Mouse (Mus musculus) embryonic facial prominence, embryonic 10.5 days (tissue): ENCODE data around the gene Slc2a13. TPM values are rescaled to one million over a fixed set of nuclear protein-coding genes. Genes with fewer than 3 reads are reported as not detected.

ENCODE experiments used
- DNase-seq: peaks from one replicate; pipeline ENCODE4 v3.0.0-alpha.2; 2017; ENCODE audit warnings: low spot score
- H3K27ac ChIP-seq: fragments of 300-500 bp; sonication (generic); replicated peaks from 2 replicates; pipeline ENCODE4 v1.5.1; 2016; ENCODE audit warnings: mild to moderate bottlenecking
- H3K27me3 ChIP-seq: fragments of 300-500 bp; sonication (generic); replicated peaks from 2 replicates; pipeline ENCODE4 v1.6.1; 2016; ENCODE audit warnings: low read depth, mild to moderate bottlenecking; ENCODE audit not compliant: poor library complexity, severe bottlenecking
- H3K36me3 ChIP-seq: fragments of 300-500 bp; sonication (generic); replicated peaks from 2 replicates; pipeline ENCODE4 v1.6.1; 2016; ENCODE audit warnings: mild to moderate bottlenecking, moderate library complexity
- H3K4me1 ChIP-seq: fragments of 300-500 bp; sonication (generic); 2 replicates; pipeline ENCODE4 v1.6.1; 2016
- H3K4me3 ChIP-seq: fragments of 300-500 bp; sonication (generic); 2 replicates; pipeline ENCODE4 v1.5.1; 2016; ENCODE audit warnings: mild to moderate bottlenecking, moderate library complexity
- H3K9me3 ChIP-seq: fragments of 300-500 bp; sonication (generic); 2 replicates; pipeline ENCODE4 v1.6.1; 2016; ENCODE audit warnings: mild to moderate bottlenecking
- WGBS: fragments of 180-500 bp; shearing (Covaris S2); methylation state at CpG from one replicate; pipeline ENCODE4 v1.1.7; 2016; 5-methylcytosine and 5-hydroxymethylcytosine counted together
- polyA plus RNA-seq: library from polyadenylated mRNA; unstranded; fragments of >200 nt; fragmentation: Nextera tagmentation; extraction: Ambion mirVana; gene quantifications from 2 replicates; pipeline ENCODE4 v1.2.1, GENCODE M21; 2016

Slc2a13 gene
- polyA plus RNA-seq, 1 experiment from 2014 or later: 0.50 TPM

GRCm38 (mm10) chr15:91479924-91480615, 93.0 kb downstream of the Slc2a13 start:
- Histone ChIP-seq H3K36me3 (no peaks in the 10 kb centered on the region), H3K4me3 (no peak overlapping the region), H3K4me1 (no peaks in the 10 kb centered on the region), H3K9me3 (0 out of 2 replicates have a peak, but pooled peaks cover 10% of the 10 kb centered on the region), H3K27me3 (no peaks in the 10 kb centered on the region), H3K27ac (no peak overlapping the region)
- 89% methylated on average over 14 of the region's 14 CpGs for WGBS
- DNase-seq: no peak

GRCm38 (mm10) chr15:91477766-91478165, 95.3 kb downstream of the Slc2a13 start:
- Histone ChIP-seq H3K4me1 (no peaks in the 10 kb centered on the region), H3K9me3 (peaks cover 11% of the 10 kb centered on the region; the same call in 1 of the 2 replicates), H3K27ac (no peak overlapping the region), H3K4me3 (no peak overlapping the region), H3K27me3 (no peaks in the 10 kb centered on the region), H3K36me3 (no peaks in the 10 kb centered on the region)
- 40% methylated on average over 5 of the region's 5 CpGs for WGBS
- DNase-seq: peak; percentile 60

GRCm38 (mm10) chr15:91473690-91474409, 99.2 kb downstream of the Slc2a13 start:
- no peaks in the 10 kb centered on the region for H3K27me3 ChIP-seq
- H3K4me1 ChIP-seq: no peaks in the 10 kb centered on the region
- no peak for DNase-seq
- H3K4me3 ChIP-seq: no peak overlapping the region
- H3K36me3 ChIP-seq: no peaks in the 10 kb centered on the region
- H3K9me3 ChIP-seq: peaks cover 5% of the 10 kb centered on the region; the same call in 1 of the 2 replicates
- no peak overlapping the region for H3K27ac ChIP-seq
- 89% methylated on average over 2 of the region's 2 CpGs for WGBS

- no peaks in the 10 kb centered on the region for H3K4me1 ChIP-seq
- H3K4me3 ChIP-seq: no peak overlapping the region
- H3K27ac ChIP-seq: no peak overlapping the region
- no peak for DNase-seq
- H3K27me3 ChIP-seq: no peaks in the 10 kb centered on the region
- WGBS: 84% methylated on average over 3 of the region's 3 CpGs
- no peaks in the 10 kb centered on the region for H3K36me3 ChIP-seq
- no peaks in the 10 kb centered on the region for H3K9me3 ChIP-seq
These were observed 107.7 kb downstream of the Slc2a13 start for GRCm38 (mm10) chr15:91465331-91465730.

- WGBS: 90% methylated on average over 10 of the region's 10 CpGs
- Histone ChIP-seq H3K27me3 (no peaks in the 10 kb centered on the region), H3K36me3 (no peaks in the 10 kb centered on the region), H3K9me3 (no peaks in the 10 kb centered on the region), H3K4me1 (no peaks in the 10 kb centered on the region), H3K27ac (no peak overlapping the region), H3K4me3 (no peak overlapping the region)
- DNase-seq: no peak
These were observed 109.1 kb downstream of the Slc2a13 start for GRCm38 (mm10) chr15:91463857-91464435.

- Histone ChIP-seq H3K27me3 (no peaks in the 10 kb centered on the region), H3K36me3 (no peaks in the 10 kb centered on the region), H3K27ac (no peak overlapping the region), H3K9me3 (no peaks in the 10 kb centered on the region), H3K4me1 (no peaks in the 10 kb centered on the region), H3K4me3 (no peak overlapping the region)
- DNase-seq: no peak
- 82% methylated on average over 16 of the region's 16 CpGs for WGBS
These were observed 109.9 kb downstream of the Slc2a13 start for GRCm38 (mm10) chr15:91463026-91463661.

GRCm38 (mm10) chr15:91461940-91462339, 111.1 kb downstream of the Slc2a13 start:
- Histone ChIP-seq H3K4me1 (no peaks in the 10 kb centered on the region), H3K36me3 (no peaks in the 10 kb centered on the region), H3K9me3 (no peaks in the 10 kb centered on the region), H3K4me3 (no peak overlapping the region), H3K27ac (no peak overlapping the region), H3K27me3 (no peaks in the 10 kb centered on the region)
- no peak for DNase-seq
- WGBS: 69% methylated on average over 2 of the region's 2 CpGs

GRCm38 (mm10) chr15:91457202-91457601, 115.9 kb downstream of the Slc2a13 start:
- no peaks in the 10 kb centered on the region for H3K27me3 ChIP-seq
- no peak for DNase-seq
- no peaks in the 10 kb centered on the region for H3K9me3 ChIP-seq
- no peaks in the 10 kb centered on the region for H3K36me3 ChIP-seq
- H3K4me3 ChIP-seq: no peak overlapping the region
- WGBS: 89% methylated on average over 2 of the region's 2 CpGs
- no peak overlapping the region for H3K27ac ChIP-seq
- H3K4me1 ChIP-seq: no peaks in the 10 kb centered on the region

GRCm38 (mm10) chr15:91445399-91445798, 127.7 kb downstream of the Slc2a13 start:
- H3K27me3 ChIP-seq: no peaks in the 10 kb centered on the region
- peaks cover 4% of the 10 kb centered on the region; the same call in 1 of the 2 replicates for H3K9me3 ChIP-seq
- no peak overlapping the region for H3K4me3 ChIP-seq
- H3K27ac ChIP-seq: no peak overlapping the region
- no peaks in the 10 kb centered on the region for H3K4me1 ChIP-seq
- 85% methylated on average over 6 of the region's 6 CpGs for WGBS
- no peak for DNase-seq
- no peaks in the 10 kb centered on the region for H3K36me3 ChIP-seq

- 78% methylated on average over 8 of the region's 8 CpGs for WGBS
- Histone ChIP-seq H3K4me3 (no peak overlapping the region), H3K4me1 (no peaks in the 10 kb centered on the region), H3K27me3 (no peaks in the 10 kb centered on the region), H3K9me3 (no peaks in the 10 kb centered on the region), H3K36me3 (no peaks in the 10 kb centered on the region), H3K27ac (no peak overlapping the region)
- DNase-seq: no peak
These were observed 129.6 kb downstream of the Slc2a13 start for GRCm38 (mm10) chr15:91443449-91443848.

- H3K36me3 ChIP-seq: no peaks in the 10 kb centered on the region
- H3K9me3 ChIP-seq: no peaks in the 10 kb centered on the region
- no peaks in the 10 kb centered on the region for H3K4me1 ChIP-seq
- 87% methylated on average over 2 of the region's 2 CpGs for WGBS
- no peak overlapping the region for H3K27ac ChIP-seq
- DNase-seq: no peak
- H3K27me3 ChIP-seq: no peaks in the 10 kb centered on the region
- H3K4me3 ChIP-seq: no peak overlapping the region
These were observed 133.2 kb downstream of the Slc2a13 start for GRCm38 (mm10) chr15:91439883-91440282.

GRCm38 (mm10) chr15:91425426-91425825, 147.6 kb downstream of the Slc2a13 start:
- no peaks in the 10 kb centered on the region for H3K36me3 ChIP-seq

More at GRCm38 (mm10) chr15:91425426-91425825, 147.6 kb downstream of the Slc2a13 start:
- H3K4me3 ChIP-seq: no peak overlapping the region
- H3K27me3 ChIP-seq: no peaks in the 10 kb centered on the region
- H3K9me3 ChIP-seq: no peaks in the 10 kb centered on the region
- H3K4me1 ChIP-seq: no peaks in the 10 kb centered on the region
- H3K27ac ChIP-seq: no peak overlapping the region
- DNase-seq: no peak
- WGBS: 86% methylated on average over 6 of the region's 6 CpGs
